Mouse (Mus musculus): ENCODE data around the gene Pnpla2. TPM values are rescaled to one million over a fixed set of nuclear protein-coding genes. Genes with fewer than 3 reads are reported as not detected.
A peak's percentile ranks its signal among the peaks of the same experiment; 100 is the strongest.

Pnpla2 gene
- total and polyA plus RNA-seq, 2 experiments from 2014 or later = 6.5 to 22.2 TPM

DNA sequence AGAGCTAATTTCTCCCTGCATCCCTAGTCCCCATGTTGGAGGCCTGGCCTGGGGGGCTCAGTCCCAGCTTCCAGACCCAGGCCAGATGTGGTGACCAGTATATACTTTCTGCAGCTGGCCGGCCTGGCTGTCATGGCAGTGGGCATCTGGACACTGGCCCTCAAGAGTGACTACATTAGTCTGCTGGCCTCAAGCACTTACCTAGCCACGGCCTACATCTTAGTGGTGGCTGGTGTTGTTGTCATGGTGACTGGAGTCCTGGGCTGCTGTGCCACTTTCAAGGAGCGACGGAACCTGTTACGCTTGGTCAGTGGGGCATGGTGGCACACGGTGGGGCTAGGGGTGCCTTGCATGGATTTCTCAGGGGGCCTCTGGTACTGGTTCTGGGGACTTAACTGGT lies 14.4 kb downstream of the Pnpla2 start:
- 50% methylated on average over 6 of the region's 6 CpGs for WGBS
- Histone ChIP-seq H3K9me3 (ENCODE audit: low read length) (no peaks in the 10 kb centered on the region), H3K27ac (ENCODE audit: low read depth, low read length) (peak overlapping the region; percentile 80), H3K36me3 (ENCODE audit: insufficient read depth, low read length) (peaks cover 22% of the 10 kb centered on the region), H3K27me3 (ENCODE audit: insufficient read depth, low read length) (peaks cover 14% of the 10 kb centered on the region), H3K4me1 (ENCODE audit: insufficient read depth, low read length) (peaks cover 32% of the 10 kb centered on the region), H3K4me2 (ENCODE audit: low read depth, low read length, poor library complexity, severe bottlenecking) (peak overlapping the region; percentile 77), H3K4me3 (ENCODE audit: low read depth, low read length) (peak overlapping the region; percentile 49; the same call in 1 of the 2 replicates), H3K9ac (replicated peaks; ENCODE audit: low read length, poor library complexity, severe bottlenecking) (peak overlapping the region; percentile 64)
- ATAC-seq (ENCODE audit: low FRiP score) = no peak
- no peak for TF ChIP-seq CTCF (IDR thresholded peaks at IDR 0.05)
- no peak for DNase-seq (ENCODE audit: low spot score)

DNA sequence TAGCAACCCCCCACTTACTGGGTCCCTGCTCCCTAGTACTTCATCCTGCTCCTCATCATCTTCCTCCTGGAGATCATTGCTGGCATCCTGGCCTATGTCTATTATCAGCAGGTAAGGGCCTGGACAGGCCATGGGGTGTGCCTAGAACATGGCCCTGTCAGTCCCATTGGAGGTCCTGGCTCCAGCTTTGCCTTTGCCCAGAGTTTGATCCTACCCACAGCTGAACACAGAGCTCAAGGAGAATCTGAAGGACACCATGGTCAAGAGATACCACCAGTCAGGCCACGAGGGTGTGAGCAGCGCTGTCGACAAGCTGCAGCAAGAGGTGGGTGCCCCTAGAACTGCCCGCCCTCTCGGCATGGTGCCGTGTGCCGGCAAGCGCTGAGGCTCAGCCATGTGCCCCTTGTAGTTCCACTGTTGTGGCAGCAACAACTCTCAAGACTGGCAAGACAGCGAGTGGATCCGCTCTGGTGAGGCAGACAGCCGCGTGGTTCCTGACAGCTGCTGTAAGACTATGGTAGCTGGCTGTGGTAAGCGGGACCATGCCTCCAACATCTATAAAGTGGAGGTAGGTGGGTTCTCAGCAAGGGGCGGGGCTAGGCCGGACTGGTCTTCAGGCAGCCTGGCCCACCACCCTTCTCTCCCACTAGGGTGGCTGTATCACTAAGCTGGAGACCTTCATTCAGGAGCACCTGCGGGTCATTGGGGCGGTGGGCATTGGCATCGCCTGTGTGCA lies 15.1 kb downstream of the Pnpla2 start:
- 0 out of 2 replicates have a peak overlapping the region, but pooled peaks have one; percentile 77 for H3K4me2 ChIP-seq (ENCODE audit: low read depth, low read length, poor library complexity, severe bottlenecking)
- 91% methylated on average over 18 of the region's 18 CpGs for WGBS
- H3K36me3 ChIP-seq (ENCODE audit: insufficient read depth, low read length) = peaks cover 22% of the 10 kb centered on the region
- no peak overlapping the region for H3K4me3 ChIP-seq (ENCODE audit: low read depth, low read length)
- TF ChIP-seq CTCF (IDR thresholded peaks at IDR 0.05) = no peak
- no peak for DNase-seq (ENCODE audit: low spot score)
- no peak overlapping the region for H3K27ac ChIP-seq (ENCODE audit: low read depth, low read length)
- peaks cover 7% of the 10 kb centered on the region for H3K27me3 ChIP-seq (ENCODE audit: insufficient read depth, low read length)
- H3K4me1 ChIP-seq (ENCODE audit: insufficient read depth, low read length) = peaks cover 29% of the 10 kb centered on the region
- ATAC-seq (ENCODE audit: low FRiP score) = no peak
- no peak overlapping the region for H3K9ac ChIP-seq (replicated peaks; ENCODE audit: low read length, poor library complexity, severe bottlenecking)
- no peaks in the 10 kb centered on the region for H3K9me3 ChIP-seq (ENCODE audit: low read length)

DNA sequence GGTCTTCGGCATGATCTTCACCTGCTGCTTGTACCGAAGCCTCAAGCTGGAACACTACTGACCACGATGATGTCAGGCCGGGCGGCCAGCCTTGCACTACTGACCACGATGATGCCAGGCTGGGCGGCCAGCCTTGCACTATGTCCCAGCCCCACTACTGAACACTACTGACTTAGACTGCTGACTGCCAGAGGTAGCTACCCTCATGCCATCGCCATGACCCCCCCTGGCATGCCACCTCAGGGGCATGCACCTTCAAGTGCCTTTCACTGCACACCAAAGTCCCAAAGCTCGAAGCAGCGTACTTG lies 15.6 kb downstream of the Pnpla2 start:
- Histone ChIP-seq H3K27ac (ENCODE audit: low read depth, low read length) (no peak overlapping the region), H3K36me3 (ENCODE audit: insufficient read depth, low read length) (peaks cover 22% of the 10 kb centered on the region), H3K4me2 (ENCODE audit: low read depth, low read length, poor library complexity, severe bottlenecking) (no peak overlapping the region), H3K4me3 (ENCODE audit: low read depth, low read length) (no peak overlapping the region), H3K27me3 (ENCODE audit: insufficient read depth, low read length) (peaks cover 4% of the 10 kb centered on the region; the same call in 1 of the 2 replicates), H3K9ac (replicated peaks; ENCODE audit: low read length, poor library complexity, severe bottlenecking) (no peak overlapping the region), H3K4me1 (ENCODE audit: insufficient read depth, low read length) (peaks cover 28% of the 10 kb centered on the region), H3K9me3 (ENCODE audit: low read length) (no peaks in the 10 kb centered on the region)
- WGBS = 93% methylated on average over 10 of the region's 10 CpGs
- DNase-seq (ENCODE audit: low spot score) = no peak
- no peak for ATAC-seq (ENCODE audit: low FRiP score)
- TF ChIP-seq CTCF (IDR thresholded peaks at IDR 0.05) = no peak

DNA sequence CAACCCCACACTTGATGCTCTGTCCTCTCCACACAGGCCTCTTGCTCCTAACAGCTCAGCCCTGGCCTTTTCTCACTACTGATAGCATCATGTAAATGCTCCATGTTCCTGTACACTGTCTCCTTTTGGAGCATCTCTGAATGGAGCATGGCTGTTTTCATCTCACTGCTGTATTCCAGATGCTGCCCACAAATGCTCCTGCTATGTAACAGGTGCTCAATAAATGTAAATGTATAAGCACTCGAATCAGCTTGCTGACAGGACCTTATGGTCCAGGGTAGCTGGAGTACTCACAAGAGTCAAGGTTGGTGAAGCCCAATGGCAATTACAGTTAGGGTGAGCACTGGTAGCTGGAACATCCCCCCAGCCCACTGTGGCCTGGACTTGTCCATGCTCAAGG lies 16.2 kb downstream of the Pnpla2 start:
- 89% methylated on average over 1 of the region's 1 CpGs for WGBS
- peaks cover 6% of the 10 kb centered on the region; the same call in 1 of the 2 replicates for H3K27me3 ChIP-seq (ENCODE audit: insufficient read depth, low read length)
- no peak overlapping the region for H3K4me2 ChIP-seq (ENCODE audit: low read depth, low read length, poor library complexity, severe bottlenecking)
- H3K27ac ChIP-seq (ENCODE audit: low read depth, low read length) = no peak overlapping the region
- peaks cover 28% of the 10 kb centered on the region for H3K4me1 ChIP-seq (ENCODE audit: insufficient read depth, low read length)
- DNase-seq (ENCODE audit: low spot score) = no peak
- TF ChIP-seq CTCF (IDR thresholded peaks at IDR 0.05) = no peak
- ATAC-seq (ENCODE audit: low FRiP score) = no peak
- H3K4me3 ChIP-seq (ENCODE audit: low read depth, low read length) = no peak overlapping the region
- no peaks in the 10 kb centered on the region for H3K9me3 ChIP-seq (ENCODE audit: low read length)
- H3K36me3 ChIP-seq (ENCODE audit: insufficient read depth, low read length) = peaks cover 22% of the 10 kb centered on the region
- H3K9ac ChIP-seq (replicated peaks; ENCODE audit: low read length, poor library complexity, severe bottlenecking) = no peak overlapping the region

DNA sequence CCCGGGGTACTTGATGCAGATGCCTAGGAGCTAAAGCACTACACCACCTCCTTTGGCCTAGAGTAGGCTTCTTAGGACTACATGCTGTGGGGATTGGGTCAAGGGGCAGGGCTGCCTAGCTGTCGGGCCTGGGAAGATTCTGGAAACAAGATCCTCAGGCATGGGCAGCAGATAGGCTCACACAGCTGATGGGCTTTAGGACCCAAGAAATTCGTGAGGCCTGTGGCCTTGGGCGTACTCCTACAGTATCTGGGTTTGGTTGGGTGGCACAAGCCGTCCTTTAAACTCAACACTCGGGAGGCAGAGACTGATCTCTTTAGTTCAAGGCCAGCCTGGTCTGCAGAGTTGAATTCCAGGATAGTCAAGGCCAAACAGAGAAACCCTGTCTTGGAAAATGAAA lies 17.2 kb downstream of the Pnpla2 start:
- no peak for DNase-seq (ENCODE audit: low spot score)
- Histone ChIP-seq H3K27me3 (ENCODE audit: insufficient read depth, low read length) (peaks cover 9% of the 10 kb centered on the region), H3K27ac (ENCODE audit: low read depth, low read length) (no peak overlapping the region), H3K4me2 (ENCODE audit: low read depth, low read length, poor library complexity, severe bottlenecking) (no peak overlapping the region), H3K4me3 (ENCODE audit: low read depth, low read length) (no peak overlapping the region), H3K9ac (replicated peaks; ENCODE audit: low read length, poor library complexity, severe bottlenecking) (no peak overlapping the region), H3K4me1 (ENCODE audit: insufficient read depth, low read length) (peaks cover 27% of the 10 kb centered on the region), H3K9me3 (ENCODE audit: low read length) (no peaks in the 10 kb centered on the region), H3K36me3 (ENCODE audit: insufficient read depth, low read length) (peaks cover 22% of the 10 kb centered on the region)
- WGBS = 88% methylated on average over 6 of the region's 6 CpGs
- no peak for ATAC-seq (ENCODE audit: low FRiP score)
- TF ChIP-seq CTCF (IDR thresholded peaks at IDR 0.05) = no peak

DNA sequence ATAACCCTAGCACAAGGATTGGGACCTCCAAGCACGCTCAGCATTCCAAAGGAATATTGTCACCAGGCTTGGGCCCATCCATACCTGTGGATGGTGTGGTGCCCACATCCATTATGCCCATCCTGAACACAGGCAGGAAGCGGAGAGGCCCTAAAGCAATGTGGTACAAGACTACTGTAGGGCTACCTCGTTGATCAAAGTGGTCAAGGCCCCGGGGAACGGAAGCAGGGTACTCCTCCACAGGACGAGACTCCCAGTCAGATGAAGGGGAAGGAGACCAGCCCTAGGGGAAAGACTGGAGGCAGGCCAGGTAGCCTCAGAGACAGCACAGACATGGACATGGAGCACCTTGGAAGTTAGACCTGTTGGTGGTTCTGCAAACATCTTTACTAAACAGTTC lies 17.8 kb downstream of the Pnpla2 start:
- no peak overlapping the region for H3K9ac ChIP-seq (replicated peaks; ENCODE audit: low read length, poor library complexity, severe bottlenecking)
- no peak for DNase-seq (ENCODE audit: low spot score)
- H3K4me3 ChIP-seq (ENCODE audit: low read depth, low read length) = no peak overlapping the region
- ATAC-seq (ENCODE audit: low FRiP score) = no peak
- peaks cover 12% of the 10 kb centered on the region for H3K27me3 ChIP-seq (ENCODE audit: insufficient read depth, low read length)
- peaks cover 22% of the 10 kb centered on the region for H3K36me3 ChIP-seq (ENCODE audit: insufficient read depth, low read length)
- H3K4me2 ChIP-seq (ENCODE audit: low read depth, low read length, poor library complexity, severe bottlenecking) = no peak overlapping the region
- peaks cover 24% of the 10 kb centered on the region for H3K4me1 ChIP-seq (ENCODE audit: insufficient read depth, low read length)
- no peak overlapping the region for H3K27ac ChIP-seq (ENCODE audit: low read depth, low read length)
- no peaks in the 10 kb centered on the region for H3K9me3 ChIP-seq (ENCODE audit: low read length)
- 95% methylated on average over 6 of the region's 6 CpGs for WGBS
- no peak for TF ChIP-seq CTCF (IDR thresholded peaks at IDR 0.05)

Data from midbrain, postnatal 0 days (tissue).